Mouse (Mus musculus): ENCODE data around the gene Rbm3.

Gene Rbm3

GRCm38 (mm10) chrX:8145153-8145991, at the start of gene Rbm3:
Rbm3 (minus strand) TSS chrX:8145880.
- peak; percentile 99 for DNase-seq

GRCm38 (mm10) chrX:8193419-8193723, 47.7 kb upstream of the Rbm3 start, which contains the start of gene Ebp:
Ebp (minus strand) TSS chrX:8193512.
- DNase-seq = peak; percentile 90

GRCm38 (mm10) chrX:8192640-8193418, 47.1 kb upstream of the Rbm3 start:
- peak; percentile 99 for DNase-seq

- DNase-seq = peak; percentile 88
Measured at GRCm38 (mm10) chrX:8192126-8192639, 46.5 kb upstream of the Rbm3 start.

- DNase-seq = no peak
Measured at GRCm38 (mm10) chrX:8182871-8183540, 37.3 kb upstream of the Rbm3 start.

- DNase-seq = no peak
Measured at GRCm38 (mm10) chrX:8179646-8180045, 34.0 kb upstream of the Rbm3 start.

GRCm38 (mm10) chrX:8178871-8179270, 33.2 kb upstream of the Rbm3 start:
- DNase-seq = no peak

GRCm38 (mm10) chrX:8175504-8176385, 30.1 kb upstream of the Rbm3 start, which contains the start of gene Tbc1d25:
Tbc1d25 (minus strand) TSS chrX:8176181.
- DNase-seq = peak; percentile 99

- DNase-seq = no peak
Measured at GRCm38 (mm10) chrX:8175169-8175503, 29.5 kb upstream of the Rbm3 start.

GRCm38 (mm10) chrX:8167716-8168647, 22.3 kb upstream of the Rbm3 start:
- DNase-seq = no peak

GRCm38 (mm10) chrX:8164471-8164870, 18.8 kb upstream of the Rbm3 start:
- no peak for DNase-seq

- peak; percentile 64 for DNase-seq
Measured at GRCm38 (mm10) chrX:8163076-8163475, 17.4 kb upstream of the Rbm3 start.

- DNase-seq = no peak
Measured at GRCm38 (mm10) chrX:8143750-8144149, 1.9 kb downstream of the Rbm3 start.

- no peak for DNase-seq
Measured at GRCm38 (mm10) chrX:8142948-8143347, 2.7 kb downstream of the Rbm3 start.

GRCm38 (mm10) chrX:8141058-8141457, 4.6 kb downstream of the Rbm3 start:
- DNase-seq = no peak

- DNase-seq = no peak
Measured at GRCm38 (mm10) chrX:8140446-8140845, 5.2 kb downstream of the Rbm3 start.

GRCm38 (mm10) chrX:8139480-8139879, 6.2 kb downstream of the Rbm3 start:
- no peak for DNase-seq

GRCm38 (mm10) chrX:8135886-8136285, 9.8 kb downstream of the Rbm3 start:
- DNase-seq = no peak

GRCm38 (mm10) chrX:8132017-8132976, 13.4 kb downstream of the Rbm3 start, which contains the start of gene Wdr13:
Wdr13 (minus strand) TSS chrX:8132892.
- peak; percentile 99 for DNase-seq

GRCm38 (mm10) chrX:8131393-8131792, 14.3 kb downstream of the Rbm3 start:
- DNase-seq = peak; percentile 90
